8 mouse cellular contexts compared by ENCODE assay signal in the genomic region with DNA sequence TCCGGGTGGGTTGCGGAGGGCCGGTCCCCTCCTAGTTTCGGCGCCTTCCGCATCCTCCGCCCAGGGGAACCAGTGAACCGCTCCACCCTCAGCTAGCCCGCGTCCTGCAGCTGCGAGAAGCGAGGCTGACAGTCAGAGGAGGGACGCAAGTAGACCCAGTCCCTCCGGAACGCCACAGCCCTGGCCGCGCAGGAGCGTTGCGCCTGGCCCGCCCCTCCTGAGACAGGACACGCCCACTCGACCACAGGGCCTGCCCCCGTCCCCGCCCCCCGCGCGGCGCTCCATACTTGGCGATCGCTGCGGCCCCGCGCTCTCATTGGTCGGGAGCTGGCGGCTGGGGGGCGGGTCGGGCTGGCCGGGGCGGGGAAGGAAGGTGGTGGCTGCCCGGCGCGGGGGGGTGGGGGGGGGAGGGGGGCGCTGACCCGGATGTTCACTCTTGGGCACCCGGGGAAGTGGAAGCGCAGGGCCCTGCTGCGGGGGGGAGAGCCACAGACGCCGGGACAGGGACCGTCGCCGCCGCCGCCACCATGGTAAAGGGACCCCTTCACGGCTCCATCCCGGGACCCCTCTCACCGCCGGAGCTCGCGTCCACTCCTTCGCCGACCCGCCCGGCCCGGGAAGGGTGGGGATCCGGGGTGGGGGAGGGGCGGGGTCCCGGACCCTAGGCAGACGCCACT. TPM values are rescaled to one million over a fixed set of nuclear protein-coding genes. Genes with fewer than 3 reads are reported as not detected.
DNase-seq lines count a peak whose midpoint lies in the region; ATAC-seq and TF ChIP-seq lines count a peak whose summit lies in the region.

TSS of gene Capzb (plus strand) at position 401 of the 677 bp plus-strand sequence.

- TF ChIP-seq POLR2A in limb, embryonic 14.5 days (IDR thresholded peaks at IDR 0.05; ENCODE audit: borderline replicate concordance, extremely low read depth, insufficient read depth, insufficient read length) = peak; percentile 66; the same call in 1 of the 2 replicates

- H3K36me3 ChIP-seq in embryonic facial prominence, embryonic 14.5 days (ENCODE audit: control insufficient read depth, insufficient read depth, low read length) = no peaks in the 10 kb centered on the region
- 0 out of 2 replicates have a peak, but pooled peaks cover 3% of the 10 kb centered on the region for H3K36me3 ChIP-seq in limb, embryonic 14.5 days (ENCODE audit: control insufficient read depth, insufficient read depth, low read length)
- H3K36me3 ChIP-seq in midbrain, postnatal 0 days (ENCODE audit: insufficient read depth, low read length) = no peaks in the 10 kb centered on the region

- peak within 1 kb of the TSS; percentile 97 for H3K4me2 ChIP-seq in embryonic facial prominence, embryonic 14.5 days (ENCODE audit: low read depth, low read length)
- H3K4me2 ChIP-seq in limb, embryonic 14.5 days (replicated peaks; ENCODE audit: low read depth, low read length, severe bottlenecking) = peak within 1 kb of the TSS; percentile 97
- H3K4me2 ChIP-seq in midbrain, postnatal 0 days (ENCODE audit: low read depth, low read length, poor library complexity, severe bottlenecking) = peak within 1 kb of the TSS; percentile 98

- 0% methylated on average over 21 of the region's 69 CpGs for WGBS in embryonic facial prominence, embryonic 14.5 days
- WGBS in limb, embryonic 14.5 days = under 1% methylated on average over 35 of the region's 69 CpGs
- WGBS in midbrain, postnatal 0 days = under 1% methylated on average over 59 of the region's 69 CpGs

- ATAC-seq in embryonic facial prominence, embryonic 14.5 days (ENCODE audit: low read depth) = peak; percentile 96
- peak; percentile 97 for ATAC-seq in limb, embryonic 14.5 days (ENCODE audit: low FRiP score, low read depth)
- peak; percentile 96 for ATAC-seq in midbrain, postnatal 0 days (ENCODE audit: low FRiP score)

- DNase-seq in 3T3-L1 (ENCODE audit: low read depth, low spot score) = peak; percentile 89
- DNase-seq in adrenal gland, postnatal 4 days (ENCODE audit: low spot score in 2 of 2) = peak; percentile 92 to 94
- DNase-seq in embryonic facial prominence, embryonic 14.5 days (ENCODE audit: low spot score) = peak; percentile 98
- DNase-seq in heart, adult 8-10 months (ENCODE audit: low spot score) = peak; percentile 95
- peak; percentile 95 for DNase-seq in kidney, adult 9 months
- peak; percentile 97 for DNase-seq in limb, embryonic 14.5 days (ENCODE audit: low spot score)
- DNase-seq in midbrain, postnatal 0 days (ENCODE audit: low spot score) = peak; percentile 98
- peak; percentile 92 for DNase-seq in spleen, postnatal 14 days (ENCODE audit: low spot score in 2 of 2)

- no peak for TF ChIP-seq CTCF in midbrain, postnatal 0 days (IDR thresholded peaks at IDR 0.05)

- peak within 1 kb of the TSS; percentile 96 for H3K4me3 ChIP-seq in embryonic facial prominence, embryonic 14.5 days (ENCODE audit: low read depth, low read length)
- H3K4me3 ChIP-seq in limb, embryonic 14.5 days (replicated peaks; ENCODE audit: low read length) = peak within 1 kb of the TSS; percentile 97
- H3K4me3 ChIP-seq in midbrain, postnatal 0 days (ENCODE audit: low read depth, low read length) = peak within 1 kb of the TSS; percentile 96

- H3K27me3 ChIP-seq in embryonic facial prominence, embryonic 14.5 days (replicated peaks; ENCODE audit: control insufficient read depth, insufficient read depth, low read length) = no peaks in the 10 kb centered on the region
- H3K27me3 ChIP-seq in limb, embryonic 14.5 days (ENCODE audit: control insufficient read depth, insufficient read depth, low read length) = no peaks in the 10 kb centered on the region
- no peaks in the 10 kb centered on the region for H3K27me3 ChIP-seq in midbrain, postnatal 0 days (ENCODE audit: insufficient read depth, low read length)

- H3K9me3 ChIP-seq in embryonic facial prominence, embryonic 14.5 days (ENCODE audit: control insufficient read depth, low read length) = no peaks in the 10 kb centered on the region
- no peaks in the 10 kb centered on the region for H3K9me3 ChIP-seq in limb, embryonic 14.5 days (ENCODE audit: control insufficient read depth, low read length)
- no peaks in the 10 kb centered on the region for H3K9me3 ChIP-seq in midbrain, postnatal 0 days (ENCODE audit: low read length)

- H3K27ac ChIP-seq in embryonic facial prominence, embryonic 14.5 days (replicated peaks; ENCODE audit: low read depth, low read length) = peak within 1 kb of the TSS; percentile 87
- peak within 1 kb of the TSS; percentile 65 for H3K27ac ChIP-seq in limb, embryonic 14.5 days (replicated peaks; ENCODE audit: low read depth, low read length)
- peak within 1 kb of the TSS; percentile 91 for H3K27ac ChIP-seq in midbrain, postnatal 0 days (ENCODE audit: low read depth, low read length)

- peaks cover 27% of the 10 kb centered on the region for H3K4me1 ChIP-seq in embryonic facial prominence, embryonic 14.5 days (ENCODE audit: control insufficient read depth, insufficient read depth, low read length)
- peaks cover 25% of the 10 kb centered on the region for H3K4me1 ChIP-seq in limb, embryonic 14.5 days (ENCODE audit: control insufficient read depth, insufficient read depth, low read length)
- H3K4me1 ChIP-seq in midbrain, postnatal 0 days (ENCODE audit: insufficient read depth, low read length) = peaks cover 16% of the 10 kb centered on the region

- peak within 1 kb of the TSS; percentile 94 for H3K9ac ChIP-seq in embryonic facial prominence, embryonic 14.5 days (ENCODE audit: low read depth, low read length)
- H3K9ac ChIP-seq in limb, embryonic 14.5 days (ENCODE audit: low read depth, low read length, severe bottlenecking) = peak within 1 kb of the TSS; percentile 90
- H3K9ac ChIP-seq in midbrain, postnatal 0 days (replicated peaks; ENCODE audit: low read length, poor library complexity, severe bottlenecking) = peak within 1 kb of the TSS; percentile 90

RNA-seq across cellular contexts. Expression of gene Capzb, which starts in this region (rescaled TPM):
- 100 to 1,000 TPM; 343 to 361 TPM for total RNA-seq in adrenal gland, postnatal 4 days (2021)
- polyA plus RNA-seq in embryonic facial prominence, embryonic 14.5 days (2014; fragmentation: Nextera tagmentation; extraction: Ambion mirVana) = 293 and 299 TPM in 2 replicates
- total RNA-seq in heart, adult 8-10 months (2022) = 100 to 1,000 TPM; 354 to 406 (median 379) TPM
- polyA plus RNA-seq in limb, embryonic 14.5 days (2012; rRNA removed) = 177 and 198 TPM in 2 replicates
- 284 TPM in 2 replicates for polyA plus RNA-seq in limb, embryonic 14.5 days (2014; fragmentation: Nextera tagmentation; extraction: Ambion mirVana)
- 84.0 and 108 TPM in 2 replicates for total RNA-seq in midbrain, postnatal 0 days (2014; rRNA removed)
- 308 and 309 TPM in 2 replicates for polyA plus RNA-seq in midbrain, postnatal 0 days (2015; fragmentation: Nextera tagmentation; extraction: Ambion mirVana)

Comparison
In these comparisons a context has a peak if more than half of its experiments do, and no peak if none do; other contexts are left out.
1. Peak in every context shown above with its lines: DNase-seq, ATAC-seq, H3K4me3 ChIP-seq and H3K27ac ChIP-seq.